Mouse (Mus musculus) megakaryocyte, adult 5-6 weeks (primary cell): ENCODE results near the gene Rbm48. TPM values are rescaled to one million over a fixed set of nuclear protein-coding genes. Genes with fewer than 3 reads are reported as not detected.
"Not testable (repeated sequence)": the region's sequence is repeated elsewhere in the genome, so short reads cannot be mapped to it uniquely, and the experiment has no call there.

Experiments
- ATAC-seq: 2 replicates; pipeline ENCODE4 v1.8.0; 2016; ENCODE audit warnings: mild to moderate bottlenecking, inconsistent platforms; ENCODE audit not compliant: poor library complexity, severe bottlenecking
- total RNA-seq, 2 experiments: library from RNA; stranded (forward) in 1 of 2; stranded (reverse) in 1 of 2; fragments of 153-499, 151-499 nt in 1 of 2; fragments of 221-1000, 200-1000 nt in 1 of 2; gene quantifications; 2 replicates each; pipeline versions ENCODE4 v1.2.3 to v1.2.4; 2015 to 2017

Rbm48 gene
- 9.8 and 10.4 TPM in 2 replicates for total RNA-seq (2015)
- total RNA-seq (2017), result 17.4 and 18.1 TPM in 2 replicates

- ATAC-seq, result peak; percentile 89
Observed at GRCm38 (mm10) chr5:3596399-3596766, at the start of gene Rbm48. Rbm48 (minus strand) TSS chr5:3596585.

GRCm38 (mm10) chr5:3645326-3645725 lies 48.9 kb upstream of the Rbm48 start:
- ATAC-seq, result no peak

GRCm38 (mm10) chr5:3644621-3645020 lies 48.2 kb upstream of the Rbm48 start:
- ATAC-seq, result no peak

GRCm38 (mm10) chr5:3635286-3635685 lies 38.9 kb upstream of the Rbm48 start:
- ATAC-seq, result no peak

- ATAC-seq, result no peak
Observed at GRCm38 (mm10) chr5:3633951-3634350, 37.6 kb upstream of the Rbm48 start.

- ATAC-seq, result no peak
Observed at GRCm38 (mm10) chr5:3633315-3633714, 36.9 kb upstream of the Rbm48 start.

GRCm38 (mm10) chr5:3632285-3632684 lies 35.9 kb upstream of the Rbm48 start:
- ATAC-seq, result no peak

GRCm38 (mm10) chr5:3631512-3632271 lies 35.3 kb upstream of the Rbm48 start:
- ATAC-seq, result no peak

GRCm38 (mm10) chr5:3630055-3630454 lies 33.7 kb upstream of the Rbm48 start:
- no peak for ATAC-seq

GRCm38 (mm10) chr5:3620486-3620885 lies 24.1 kb upstream of the Rbm48 start:
- no peak for ATAC-seq

- not testable (repeated sequence) for ATAC-seq
Observed at GRCm38 (mm10) chr5:3611835-3612234, 15.4 kb upstream of the Rbm48 start.

- no peak for ATAC-seq
Observed at GRCm38 (mm10) chr5:3609241-3609640, 12.9 kb upstream of the Rbm48 start.

GRCm38 (mm10) chr5:3607114-3607513 lies 10.7 kb upstream of the Rbm48 start:
- no peak for ATAC-seq

GRCm38 (mm10) chr5:3600790-3601189 lies 4.4 kb upstream of the Rbm48 start:
- no peak for ATAC-seq

- no peak for ATAC-seq
Observed at GRCm38 (mm10) chr5:3600298-3600697, 3.9 kb upstream of the Rbm48 start.

GRCm38 (mm10) chr5:3598766-3599165 lies 2.4 kb upstream of the Rbm48 start:
- no peak for ATAC-seq

GRCm38 (mm10) chr5:3597171-3597570 lies 786 bp upstream of the Rbm48 start:
- no peak for ATAC-seq

- ATAC-seq, result peak; percentile 92
Observed at GRCm38 (mm10) chr5:3595693-3596398, 539 bp downstream of the Rbm48 start, which contains the start of gene Pex1. Pex1 (plus strand) TSS chr5:3596066.

GRCm38 (mm10) chr5:3579066-3579465 lies 17.3 kb downstream of the Rbm48 start:
- no peak for ATAC-seq

GRCm38 (mm10) chr5:3577939-3578338 lies 18.4 kb downstream of the Rbm48 start:
- ATAC-seq, result no peak

- no peak for ATAC-seq
Observed at GRCm38 (mm10) chr5:3574825-3575224, 21.6 kb downstream of the Rbm48 start.

GRCm38 (mm10) chr5:3571266-3571665 lies 25.1 kb downstream of the Rbm48 start, which contains the start of gene 1700109H08Rik:
1700109H08Rik (plus strand) TSS chr5:3571566.
- no peak for ATAC-seq
